Mouse (Mus musculus): ENCODE measurements at regions not wholly inside any gene's neighbourhood (a gene's known extent, or its start where the extent isn't known, plus 50 kb on each side); places are given as distances from the start of the nearest gene placed in this dataset.
A peak's percentile ranks its signal among the peaks of the same experiment; 100 is the strongest.

DNA sequence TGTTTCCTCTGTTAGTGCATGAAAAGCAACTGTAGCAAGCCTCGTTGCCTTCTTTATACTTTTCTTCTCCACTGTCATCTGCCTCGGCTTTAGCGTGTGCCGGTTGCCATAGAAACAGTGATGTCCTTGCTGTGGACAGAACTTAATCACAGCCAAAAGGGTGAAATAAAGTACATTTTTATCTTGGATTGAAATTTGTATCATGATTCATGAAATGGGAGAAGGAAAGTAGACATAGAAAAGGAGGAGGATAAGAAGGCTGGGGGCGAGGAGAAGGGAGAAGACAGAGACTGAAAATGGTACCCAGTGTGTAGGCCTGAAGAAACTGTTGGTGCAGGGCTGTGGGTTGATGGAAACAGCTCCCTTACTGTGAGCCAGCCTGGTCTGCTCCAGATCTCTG lies 130.5 kb upstream of the Tyw5 start:
- no peak for DNase-seq (ENCODE audit: extremely low read depth)
- no peaks in the 10 kb centered on the region for H3K9me3 ChIP-seq (replicated peaks; ENCODE audit: low read length)
- H3K36me3 ChIP-seq (replicated peaks in 1 of 2; ENCODE audit: control insufficient read depth in 1 of 2, insufficient read depth in 1 of 2, low read length in 1 of 2) = no peaks in the 10 kb centered on the region
- H3K4me3 ChIP-seq (replicated peaks in 1 of 3; ENCODE audit: low read depth in 2 of 3, low read length in 2 of 3, poor library complexity in 1 of 3) = no peak overlapping the region
- H3K9ac ChIP-seq (ENCODE audit: insufficient read depth, low read depth) = no peak overlapping the region
- TF ChIP-seq MEF2A (IDR thresholded peaks at IDR 0.05; ENCODE audit: borderline replicate concordance, low read depth, low read length) = no peak
- TF ChIP-seq NRF1 (IDR thresholded peaks at IDR 0.05; ENCODE audit: low read depth, low read length) = no peak
- no peak for TF ChIP-seq KAT2A (IDR thresholded peaks at IDR 0.05; ENCODE audit: insufficient replicate concordance, low read length)
- no peak for TF ChIP-seq EP300 (IDR thresholded peaks at IDR 0.05; ENCODE audit: low read length)
- no peak for TF ChIP-seq MAX (IDR thresholded peaks at IDR 0.05; ENCODE audit: low read length)
- no peak for TF ChIP-seq CTCF (conservative IDR thresholded peaks at IDR 0.05 in 1 of 2, IDR thresholded peaks at IDR 0.05 in 1 of 2; ENCODE audit: low read depth in 2 of 2, low read length in 2 of 2)
- H3K4me2 ChIP-seq (ENCODE audit: insufficient read depth, low read depth, poor library complexity, severe bottlenecking) = no peak overlapping the region
- dilution Hi-C loops (cut with MboI; ENCODE audit: extremely low pct_ligation_motif_present, extremely low pct_unique_long_range_greater_than_20kb, low sequenced_read_pairs) (no loop called here), in situ Hi-C loops (cut with MboI; ENCODE audit: low pct_ligation_motif_present, low pct_unique_long_range_greater_than_20kb, low sequenced_read_pairs) (no loop called here)
- peaks cover 5 to 6% of the 10 kb centered on the region in 2 experiments; a peak in 2 of 4 replicates for H3K4me1 ChIP-seq (ENCODE audit: control insufficient read depth in 1 of 2, insufficient read depth in 2 of 2)
- H3K79me2 ChIP-seq (replicated peaks; ENCODE audit: control insufficient read depth, extremely low read depth, insufficient read depth, poor library complexity, severe bottlenecking) = no peaks in the 10 kb centered on the region
- no peaks in the 10 kb centered on the region for H3K27me3 ChIP-seq (replicated peaks)
- H3K27ac ChIP-seq (ENCODE audit: insufficient read depth, low read depth) = no peak overlapping the region

DNA sequence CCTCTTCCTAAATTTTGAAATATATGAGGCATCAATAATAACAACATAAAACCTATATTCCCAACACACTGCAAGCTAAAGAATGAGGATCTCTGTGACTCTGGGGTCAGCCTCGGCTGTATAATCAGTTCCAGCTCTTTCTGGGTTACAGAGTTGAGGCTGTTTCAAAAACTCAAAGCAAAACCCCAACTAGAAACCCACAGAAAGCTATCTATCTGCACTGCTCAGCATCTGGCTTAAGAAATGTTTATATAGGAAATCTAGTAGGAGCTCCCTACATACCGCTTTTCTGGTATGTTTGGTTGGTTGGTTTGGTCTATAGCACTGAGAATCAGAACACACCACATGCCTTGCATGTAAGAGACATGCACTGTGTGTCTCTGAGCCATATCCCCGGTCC lies 137.8 kb upstream of the Tyw5 start:
- no peak for DNase-seq (ENCODE audit: extremely low read depth)
- TF ChIP-seq MXI1 (IDR thresholded peaks at IDR 0.05; ENCODE audit: low read depth, low read length) (no peak), CTCF (conservative IDR thresholded peaks at IDR 0.05 in 1 of 2, IDR thresholded peaks at IDR 0.05 in 1 of 2; ENCODE audit: low read depth in 2 of 2, low read length in 2 of 2) (no peak), POLR2A (IDR thresholded peaks at IDR 0.05; ENCODE audit: low read depth, low read length) (no peak), PAX5 (IDR thresholded peaks at IDR 0.05; ENCODE audit: low read length) (no peak), CHD1 (IDR thresholded peaks at IDR 0.05; ENCODE audit: low read depth, low read length) (no peak), USF2 (conservative IDR thresholded peaks at IDR 0.05; ENCODE audit: low read depth, low read length) (no peak), KAT2A (IDR thresholded peaks at IDR 0.05; ENCODE audit: insufficient replicate concordance, low read length) (no peak), MYC (IDR thresholded peaks at IDR 0.05; ENCODE audit: low read depth, low read length) (no peak), GABPA (IDR thresholded peaks at IDR 0.05; ENCODE audit: insufficient replicate concordance, low read depth, low read length) (no peak), CHD2 (IDR thresholded peaks at IDR 0.05; ENCODE audit: low read length) (no peak), TCF12 (IDR thresholded peaks at IDR 0.05; ENCODE audit: low read depth, low read length) (no peak), ZMIZ1 (IDR thresholded peaks at IDR 0.05; ENCODE audit: low read depth, low read length) (no peak), NELFE (IDR thresholded peaks at IDR 0.05; ENCODE audit: low read depth, low read length) (no peak), HCFC1 (IDR thresholded peaks at IDR 0.05; ENCODE audit: low read depth, low read length) (no peak), UBTF (IDR thresholded peaks at IDR 0.05; ENCODE audit: low read depth, low read length) (no peak), RAD21 (IDR thresholded peaks at IDR 0.05; ENCODE audit: low read depth, low read length) (no peak)
- in situ Hi-C loops (cut with MboI; ENCODE audit: low pct_ligation_motif_present, low pct_unique_long_range_greater_than_20kb, low sequenced_read_pairs) (no loop called here), dilution Hi-C loops (cut with MboI; ENCODE audit: extremely low pct_ligation_motif_present, extremely low pct_unique_long_range_greater_than_20kb, low sequenced_read_pairs) (no loop called here)
- H3K79me2 ChIP-seq (replicated peaks; ENCODE audit: control insufficient read depth, extremely low read depth, insufficient read depth, poor library complexity, severe bottlenecking) = no peaks in the 10 kb centered on the region
- H3K36me3 ChIP-seq (replicated peaks in 1 of 2; ENCODE audit: control insufficient read depth in 1 of 2, insufficient read depth in 1 of 2, low read length in 1 of 2) = no peaks in the 10 kb centered on the region
- H3K4me1 ChIP-seq (ENCODE audit: control insufficient read depth in 1 of 2, insufficient read depth in 2 of 2) = peaks cover 4 to 8% of the 10 kb centered on the region in 2 experiments; a peak in 1 of 4 replicates
- no peak overlapping the region for H3K27ac ChIP-seq (ENCODE audit: insufficient read depth, low read depth)
- no peak overlapping the region for H3K4me3 ChIP-seq (replicated peaks in 1 of 3; ENCODE audit: low read depth in 2 of 3, low read length in 2 of 3, poor library complexity in 1 of 3)
- H3K27me3 ChIP-seq (replicated peaks) = no peaks in the 10 kb centered on the region
- peak overlapping the region; percentile 64; the same call in 1 of the 2 replicates for H3K4me2 ChIP-seq (ENCODE audit: insufficient read depth, low read depth, poor library complexity, severe bottlenecking)
- H3K9me3 ChIP-seq (replicated peaks; ENCODE audit: low read length) = no peaks in the 10 kb centered on the region
- 0 out of 2 replicates have a peak overlapping the region, but pooled peaks have one; percentile 19 for H3K9ac ChIP-seq (ENCODE audit: insufficient read depth, low read depth)

Data from CH12.LX (cell line).